Mouse (Mus musculus): Measurements from ENCODE around the gene Acsl3. TPM values are rescaled to one million over a fixed set of nuclear protein-coding genes. Genes with fewer than 3 reads are reported as not detected.

The Acsl3 gene
- polyA plus RNA-seq, 1 experiment from 2014 or later, result 7.6 TPM

- no peak for TF ChIP-seq EP300 (IDR thresholded peaks at IDR 0.05; ENCODE audit: low read depth)
- TF ChIP-seq CTCF (IDR thresholded peaks at IDR 0.05; ENCODE audit: low read depth), result no peak
- 77% methylated on average over 9 of the region's 9 CpGs for WGBS (ENCODE audit: insufficient replicate concordance)
- no peak overlapping the region for H3K27ac ChIP-seq (ENCODE audit: low read depth)
- H3K9ac ChIP-seq (replicated peaks), result no peak overlapping the region
- DNase-seq (no peak), ATAC-seq (no peak)
- no peaks in the 10 kb centered on the region for H3K27me3 ChIP-seq (ENCODE audit: insufficient read depth, low read length)
- no peak overlapping the region for H3K4me2 ChIP-seq (ENCODE audit: low read depth, low read length)
- H3K9me3 ChIP-seq (ENCODE audit: low read length), result no peaks in the 10 kb centered on the region
- H3K4me1 ChIP-seq (ENCODE audit: insufficient read depth), result no peaks in the 10 kb centered on the region
- no peak overlapping the region for H3K4me3 ChIP-seq (ENCODE audit: low read depth, low read length)
- H3K36me3 ChIP-seq (replicated peaks; ENCODE audit: insufficient read depth, low read length), result no peaks in the 10 kb centered on the region
These were observed 72.6 kb downstream of the Acsl3 start for GRCm38 (mm10) chr1:78730114-78730720.

- Histone ChIP-seq H3K27me3 (ENCODE audit: insufficient read depth, low read length) (no peaks in the 10 kb centered on the region), H3K4me3 (ENCODE audit: low read depth, low read length) (no peak overlapping the region), H3K9me3 (ENCODE audit: low read length) (no peaks in the 10 kb centered on the region), H3K36me3 (replicated peaks; ENCODE audit: insufficient read depth, low read length) (no peaks in the 10 kb centered on the region), H3K4me2 (ENCODE audit: low read depth, low read length) (no peak overlapping the region), H3K9ac (replicated peaks) (no peak overlapping the region), H3K4me1 (ENCODE audit: insufficient read depth) (no peaks in the 10 kb centered on the region), H3K27ac (ENCODE audit: low read depth) (no peak overlapping the region)
- WGBS (ENCODE audit: insufficient replicate concordance), result 78% methylated on average over 9 of the region's 9 CpGs
- no peak for ATAC-seq
- no peak for TF ChIP-seq CTCF (IDR thresholded peaks at IDR 0.05; ENCODE audit: low read depth)
- no peak for TF ChIP-seq EP300 (IDR thresholded peaks at IDR 0.05; ENCODE audit: low read depth)
- DNase-seq, result no peak
These were observed 74.7 kb downstream of the Acsl3 start for GRCm38 (mm10) chr1:78732290-78732689.

- H3K4me2 ChIP-seq (ENCODE audit: low read depth, low read length), result no peak overlapping the region
- H3K27ac ChIP-seq (ENCODE audit: low read depth), result no peak overlapping the region
- TF ChIP-seq EP300 (IDR thresholded peaks at IDR 0.05; ENCODE audit: low read depth) (no peak), CTCF (IDR thresholded peaks at IDR 0.05; ENCODE audit: low read depth) (no peak)
- H3K27me3 ChIP-seq (ENCODE audit: insufficient read depth, low read length), result no peaks in the 10 kb centered on the region
- H3K36me3 ChIP-seq (replicated peaks; ENCODE audit: insufficient read depth, low read length), result no peaks in the 10 kb centered on the region
- WGBS (ENCODE audit: insufficient replicate concordance), result 54% methylated on average over 17 of the region's 17 CpGs
- H3K9ac ChIP-seq (replicated peaks), result no peak overlapping the region
- no peak overlapping the region for H3K4me3 ChIP-seq (ENCODE audit: low read depth, low read length)
- no peak for DNase-seq
- H3K9me3 ChIP-seq (ENCODE audit: low read length), result no peaks in the 10 kb centered on the region
- no peak for ATAC-seq
- H3K4me1 ChIP-seq (ENCODE audit: insufficient read depth), result no peaks in the 10 kb centered on the region
These were observed 76.8 kb downstream of the Acsl3 start for GRCm38 (mm10) chr1:78734261-78735000.

- H3K4me1 ChIP-seq (ENCODE audit: insufficient read depth), result no peaks in the 10 kb centered on the region
- no peak overlapping the region for H3K4me3 ChIP-seq (ENCODE audit: low read depth, low read length)
- no peaks in the 10 kb centered on the region for H3K27me3 ChIP-seq (ENCODE audit: insufficient read depth, low read length)
- no peak overlapping the region for H3K9ac ChIP-seq (replicated peaks)
- WGBS (ENCODE audit: insufficient replicate concordance), result 80% methylated on average over 5 of the region's 5 CpGs
- no peak overlapping the region for H3K27ac ChIP-seq (ENCODE audit: low read depth)
- no peak overlapping the region for H3K4me2 ChIP-seq (ENCODE audit: low read depth, low read length)
- no peak for ATAC-seq
- TF ChIP-seq CTCF (IDR thresholded peaks at IDR 0.05; ENCODE audit: low read depth) (no peak), EP300 (IDR thresholded peaks at IDR 0.05; ENCODE audit: low read depth) (no peak)
- DNase-seq, result no peak
- H3K9me3 ChIP-seq (ENCODE audit: low read length), result no peaks in the 10 kb centered on the region
- H3K36me3 ChIP-seq (replicated peaks; ENCODE audit: insufficient read depth, low read length), result no peaks in the 10 kb centered on the region
These were observed 80.0 kb downstream of the Acsl3 start for GRCm38 (mm10) chr1:78737646-78738045.

GRCm38 (mm10) chr1:78740676-78741075 lies 83.1 kb downstream of the Acsl3 start:
- 85% methylated on average over 11 of the region's 11 CpGs for WGBS (ENCODE audit: insufficient replicate concordance)
- Histone ChIP-seq H3K9ac (replicated peaks) (no peak overlapping the region), H3K27ac (ENCODE audit: low read depth) (no peak overlapping the region), H3K4me3 (ENCODE audit: low read depth, low read length) (no peak overlapping the region), H3K9me3 (ENCODE audit: low read length) (no peaks in the 10 kb centered on the region), H3K4me2 (ENCODE audit: low read depth, low read length) (no peak overlapping the region), H3K27me3 (ENCODE audit: insufficient read depth, low read length) (no peaks in the 10 kb centered on the region), H3K36me3 (replicated peaks; ENCODE audit: insufficient read depth, low read length) (no peaks in the 10 kb centered on the region), H3K4me1 (ENCODE audit: insufficient read depth) (no peaks in the 10 kb centered on the region)
- DNase-seq, result no peak
- ATAC-seq, result no peak
- TF ChIP-seq EP300 (IDR thresholded peaks at IDR 0.05; ENCODE audit: low read depth) (no peak), CTCF (IDR thresholded peaks at IDR 0.05; ENCODE audit: low read depth) (no peak)

- DNase-seq (no peak), ATAC-seq (no peak)
- Histone ChIP-seq H3K9ac (replicated peaks) (no peak overlapping the region), H3K4me1 (ENCODE audit: insufficient read depth) (no peaks in the 10 kb centered on the region), H3K4me3 (ENCODE audit: low read depth, low read length) (no peak overlapping the region), H3K27ac (ENCODE audit: low read depth) (no peak overlapping the region), H3K4me2 (ENCODE audit: low read depth, low read length) (no peak overlapping the region), H3K36me3 (replicated peaks; ENCODE audit: insufficient read depth, low read length) (no peaks in the 10 kb centered on the region), H3K9me3 (ENCODE audit: low read length) (no peaks in the 10 kb centered on the region), H3K27me3 (ENCODE audit: insufficient read depth, low read length) (no peaks in the 10 kb centered on the region)
- TF ChIP-seq EP300 (IDR thresholded peaks at IDR 0.05; ENCODE audit: low read depth) (no peak), CTCF (IDR thresholded peaks at IDR 0.05; ENCODE audit: low read depth) (no peak)
- WGBS (ENCODE audit: insufficient replicate concordance), result 78% methylated on average over 12 of the region's 12 CpGs
These were observed 84.6 kb downstream of the Acsl3 start for GRCm38 (mm10) chr1:78742198-78742597.
